Mouse (Mus musculus) stomach, embryonic 16.5 days (tissue): ENCODE data around the gene Gabrr1. TPM values are rescaled to one million over a fixed set of nuclear protein-coding genes. Genes with fewer than 3 reads are reported as not detected.

Source experiments
- ATAC-seq: fragments of 200-750 bp; cut with Nextera tagmentation; 2 replicates; pipeline ENCODE4 v1.8.0; 2017; ENCODE audit warnings: moderate number of reproducible peaks, moderate TSS enrichment; ENCODE audit not compliant: insufficient read depth, low FRiP score
- H3K27ac ChIP-seq: fragments of 300-500 bp; sonication (generic); 2 replicates; pipeline ENCODE4 v1.5.1; 2014; ENCODE audit warnings: low read length
- H3K27me3 ChIP-seq: fragments of 300-500 bp; sonication (generic); 2 replicates; pipeline ENCODE4 v1.6.1; 2014; ENCODE audit warnings: low read length, control low read depth, mixed read lengths; ENCODE audit not compliant: control insufficient read depth, insufficient read depth
- H3K36me3 ChIP-seq: fragments of 300-500 bp; sonication (generic); 2 replicates; pipeline ENCODE4 v1.6.1; 2014; ENCODE audit warnings: low read length; ENCODE audit not compliant: control insufficient read depth, insufficient read depth
- H3K4me1 ChIP-seq: fragments of 300-500 bp; sonication (generic); 2 replicates; pipeline ENCODE4 v1.6.1; 2014; ENCODE audit warnings: low read length, control low read depth, mixed read lengths; ENCODE audit not compliant: control insufficient read depth, insufficient read depth
- H3K4me2 ChIP-seq: fragments of 300-500 bp; sonication (generic); 2 replicates; pipeline ENCODE4 v1.6.1; 2014; ENCODE audit warnings: low read depth, low read length, mixed read lengths
- H3K4me3 ChIP-seq: fragments of 300-500 bp; sonication (generic); replicated peaks from 2 replicates; pipeline ENCODE4 v1.5.1; 2014; ENCODE audit warnings: mild to moderate bottlenecking, low read length
- H3K9ac ChIP-seq: fragments of 300-500 bp; sonication (generic); 2 replicates; pipeline ENCODE4 v1.6.1; 2014; ENCODE audit warnings: low read length
- H3K9me3 ChIP-seq: fragments of 300-500 bp; sonication (generic); replicated peaks from 2 replicates; pipeline ENCODE4 v1.6.1; 2016; ENCODE audit warnings: low read length, control low read depth; ENCODE audit not compliant: control insufficient read depth
- WGBS: fragments of 180-500 bp; shearing (Covaris S2); extraction: QIAGEN DNeasy Blood & Tissue Kit; methylation state at CpG from one replicate; pipeline ENCODE4 v1.1.7; 2014; 5-methylcytosine and 5-hydroxymethylcytosine counted together
- polyA plus RNA-seq: library from polyadenylated mRNA; unstranded; fragments of >200 nt; fragmentation: Nextera tagmentation; extraction: Ambion mirVana; gene quantifications from 2 replicates; pipeline ENCODE4 v1.2.1, GENCODE M21; 2015

Gabrr1 gene
- polyA plus RNA-seq, 1 experiment from 2014 or later: not detected

DNA sequence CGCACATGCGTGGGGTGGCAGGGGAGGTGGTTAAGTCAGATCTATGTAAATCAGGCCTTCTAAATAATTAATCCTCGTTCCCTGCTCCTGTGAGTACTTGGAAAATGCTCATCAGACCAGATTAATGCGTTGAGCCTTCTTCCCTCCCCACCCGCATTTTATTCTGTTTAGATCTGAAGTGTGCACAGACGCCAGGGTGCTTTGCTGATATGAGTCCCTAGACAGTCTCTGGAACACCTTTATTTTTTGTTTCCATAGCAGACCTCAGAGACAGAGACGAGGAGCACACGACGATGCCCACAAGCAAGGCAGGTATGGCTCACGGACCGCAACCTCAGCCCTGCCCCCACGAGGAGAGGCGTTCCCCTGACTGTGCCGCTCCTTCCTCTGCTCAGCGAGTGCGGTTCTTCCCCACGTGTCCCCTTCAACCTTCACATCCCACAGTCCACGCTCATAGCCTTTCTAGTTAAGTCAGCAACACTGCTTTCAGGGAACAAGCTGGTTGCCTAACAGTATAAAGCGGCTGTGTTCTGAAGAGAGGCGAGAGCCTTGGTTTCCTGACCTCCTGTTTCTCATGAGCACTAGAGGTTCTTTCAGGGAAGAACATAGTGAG is 14.5 kb downstream of the Gabrr1 start:
- ATAC-seq: no peak
- H3K9ac ChIP-seq: 0 out of 2 replicates have a peak overlapping the region, but pooled peaks have one; percentile 16
- WGBS: 34% methylated on average over 20 of the region's 20 CpGs

DNA sequence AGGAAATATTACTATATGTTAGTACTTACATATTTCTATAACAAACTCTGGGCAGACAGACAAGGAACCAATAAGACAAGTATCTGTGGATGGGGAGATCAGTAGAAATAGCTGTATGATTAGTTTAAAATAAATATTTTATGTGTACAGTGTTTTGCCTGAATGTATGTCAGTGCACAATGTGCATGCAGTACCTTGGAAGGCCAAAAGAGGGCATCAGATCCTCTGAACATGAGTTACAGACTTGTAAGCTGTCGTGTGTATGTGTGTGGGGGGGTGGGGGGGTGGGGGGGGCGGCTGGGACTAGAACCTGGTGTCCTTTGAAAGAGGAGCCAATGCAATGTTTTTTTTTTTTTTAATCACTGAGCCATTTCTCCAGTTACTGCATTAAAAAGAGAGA is 15.5 kb downstream of the Gabrr1 start:
- H3K27me3 ChIP-seq: no peaks in the 10 kb centered on the region
- H3K9me3 ChIP-seq: no peaks in the 10 kb centered on the region
- H3K27ac ChIP-seq: no peak overlapping the region
- ATAC-seq: no peak
- H3K4me2 ChIP-seq: no peak overlapping the region
- no peak overlapping the region for H3K4me3 ChIP-seq
- H3K36me3 ChIP-seq: no peaks in the 10 kb centered on the region
- no peaks in the 10 kb centered on the region for H3K4me1 ChIP-seq
- 2% methylated on average over 2 of the region's 2 CpGs for WGBS
- H3K9ac ChIP-seq: no peak overlapping the region

More for the DNA sequence above, 14.5 kb downstream of the Gabrr1 start:
- H3K4me2 ChIP-seq: peak overlapping the region; percentile 21; the same call in 1 of the 2 replicates
- H3K36me3 ChIP-seq: no peaks in the 10 kb centered on the region
- no peak overlapping the region for H3K4me3 ChIP-seq
- H3K27me3 ChIP-seq: no peaks in the 10 kb centered on the region
- no peak overlapping the region for H3K27ac ChIP-seq
- H3K4me1 ChIP-seq: no peaks in the 10 kb centered on the region
- no peaks in the 10 kb centered on the region for H3K9me3 ChIP-seq

DNA sequence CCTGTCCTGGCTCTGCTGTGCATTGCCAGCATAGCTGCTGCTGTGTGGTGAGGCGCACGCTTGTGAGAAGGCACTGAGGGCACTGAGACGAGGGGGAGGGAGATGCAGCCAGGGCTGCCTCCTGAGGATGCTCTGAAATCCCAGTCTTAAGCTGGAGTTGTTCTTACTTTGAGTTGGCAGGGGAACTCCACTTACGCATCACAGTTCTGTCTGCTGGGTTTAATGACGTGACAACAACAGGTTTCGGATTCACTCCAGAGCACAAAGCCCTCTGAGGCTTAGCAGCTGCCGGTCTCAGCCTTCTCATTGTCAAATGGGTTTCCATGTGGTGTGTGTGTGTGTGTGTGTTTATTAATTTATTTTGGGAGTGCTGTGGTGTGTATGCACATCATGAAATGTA is 16.8 kb downstream of the Gabrr1 start:
- Histone ChIP-seq H3K36me3 (no peaks in the 10 kb centered on the region), H3K4me1 (no peaks in the 10 kb centered on the region), H3K4me2 (no peak overlapping the region), H3K9ac (no peak overlapping the region), H3K4me3 (no peak overlapping the region), H3K9me3 (no peaks in the 10 kb centered on the region), H3K27ac (no peak overlapping the region), H3K27me3 (no peaks in the 10 kb centered on the region)
- WGBS: 77% methylated on average over 7 of the region's 7 CpGs
- no peak for ATAC-seq

DNA sequence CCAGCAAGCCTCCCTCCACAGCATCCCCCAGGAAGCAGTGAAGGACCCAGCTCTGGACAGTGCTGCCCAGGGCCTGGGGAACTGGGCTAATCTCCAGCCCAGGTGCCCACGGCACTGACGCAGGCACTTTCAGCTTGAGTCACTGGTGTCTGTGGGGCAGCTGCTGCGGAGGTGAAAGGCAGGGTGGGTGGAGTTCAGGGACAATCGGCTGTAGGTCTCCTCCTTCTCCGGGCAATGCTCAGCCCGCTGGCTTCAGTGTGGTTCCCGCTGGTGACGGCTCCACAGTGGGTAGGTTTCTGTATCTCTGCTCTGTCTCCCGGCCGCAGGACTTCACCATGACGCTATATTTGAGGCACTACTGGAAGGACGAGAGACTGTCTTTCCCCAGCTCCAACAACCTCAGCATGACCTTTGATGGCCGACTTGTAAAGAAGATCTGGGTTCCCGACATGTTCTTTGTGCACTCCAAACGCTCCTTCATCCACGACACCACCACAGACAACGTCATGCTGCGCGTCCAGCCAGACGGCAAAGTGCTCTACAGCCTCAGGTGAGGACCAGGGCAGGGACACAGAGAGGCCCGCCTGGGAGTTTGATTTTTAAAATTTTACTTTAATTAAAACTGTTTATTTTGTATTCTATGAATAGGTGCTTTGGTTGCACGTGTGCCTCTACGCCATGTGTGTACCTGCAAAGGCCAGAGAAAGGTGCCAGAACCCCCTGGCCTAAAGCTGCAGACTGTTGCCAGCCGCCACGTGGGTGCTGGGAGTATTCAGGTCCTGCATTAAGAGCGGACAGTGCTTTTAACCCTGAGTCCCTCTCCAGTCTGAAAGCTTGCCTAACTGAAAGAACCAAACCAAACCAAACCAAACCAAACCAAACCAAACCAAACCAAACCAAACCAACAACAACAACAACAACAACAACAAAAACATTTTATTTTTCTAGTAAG is 20.0 kb downstream of the Gabrr1 start:
- no peaks in the 10 kb centered on the region for H3K36me3 ChIP-seq
- no peaks in the 10 kb centered on the region for H3K9me3 ChIP-seq
- no peaks in the 10 kb centered on the region for H3K27me3 ChIP-seq
- no peak overlapping the region for H3K9ac ChIP-seq
- ATAC-seq: no peak
- H3K4me3 ChIP-seq: no peak overlapping the region
- no peaks in the 10 kb centered on the region for H3K4me1 ChIP-seq
- no peak overlapping the region for H3K27ac ChIP-seq
- 82% methylated on average over 26 of the region's 26 CpGs for WGBS
- H3K4me2 ChIP-seq: no peak overlapping the region

DNA sequence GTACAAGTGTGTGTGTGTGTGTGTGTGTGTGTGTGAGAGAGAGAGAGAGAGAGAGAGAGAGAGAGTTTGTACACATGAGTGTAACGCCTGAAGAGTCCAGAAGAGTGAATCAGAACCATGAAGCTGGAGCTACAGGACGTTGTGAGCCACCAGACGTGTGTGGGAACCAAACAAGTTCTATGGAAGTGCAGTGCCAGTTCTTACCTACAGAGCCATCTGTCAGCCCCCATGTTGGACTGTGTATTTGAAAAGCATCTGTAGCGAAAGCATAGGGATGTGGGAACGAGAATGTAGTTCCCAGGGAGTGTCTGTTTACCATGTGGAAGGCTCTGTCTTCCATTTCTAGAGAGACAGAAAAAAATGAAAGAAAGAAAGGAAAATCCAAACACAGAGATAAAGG is 51.2 kb downstream of the Gabrr1 start:
- H3K27ac ChIP-seq: no peak overlapping the region
- peaks cover 4% of the 10 kb centered on the region for H3K4me1 ChIP-seq
- H3K4me3 ChIP-seq: no peak overlapping the region
- H3K36me3 ChIP-seq: no peaks in the 10 kb centered on the region
- 74% methylated on average over 5 of the region's 5 CpGs for WGBS
- H3K9ac ChIP-seq: no peak overlapping the region
- no peaks in the 10 kb centered on the region for H3K9me3 ChIP-seq
- H3K27me3 ChIP-seq: no peaks in the 10 kb centered on the region
- no peak for ATAC-seq
- H3K4me2 ChIP-seq: no peak overlapping the region

DNA sequence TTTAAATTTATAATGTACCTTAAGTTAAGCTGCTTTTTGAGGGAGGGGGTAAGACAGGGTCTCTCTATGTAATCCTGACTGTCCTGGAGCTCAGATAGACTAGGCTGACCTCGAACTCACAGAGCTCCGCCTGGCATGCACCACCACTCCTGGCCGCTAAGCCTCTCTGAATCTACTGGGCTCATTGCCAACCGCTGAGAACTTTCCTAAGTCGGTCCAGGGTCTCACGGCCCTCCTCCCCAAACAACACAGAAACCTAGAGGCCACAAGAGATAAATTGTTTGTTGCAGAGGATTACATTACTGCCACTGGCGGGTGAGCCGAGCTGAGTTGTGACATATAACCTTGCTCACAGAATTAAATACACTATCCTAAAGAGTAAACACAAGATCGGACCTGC is 55.8 kb downstream of the Gabrr1 start:
- H3K4me3 ChIP-seq: peak overlapping the region; percentile 63
- WGBS: 11% methylated on average over 9 of the region's 9 CpGs
- no peaks in the 10 kb centered on the region for H3K36me3 ChIP-seq
- H3K4me1 ChIP-seq: peaks cover 4% of the 10 kb centered on the region
- no peak for ATAC-seq
- H3K9me3 ChIP-seq: no peaks in the 10 kb centered on the region
- no peak overlapping the region; the same call in 1 of the 2 replicates for H3K27ac ChIP-seq
- H3K27me3 ChIP-seq: no peaks in the 10 kb centered on the region
- H3K4me2 ChIP-seq: peak overlapping the region; percentile 98
- no peak overlapping the region for H3K9ac ChIP-seq

DNA sequence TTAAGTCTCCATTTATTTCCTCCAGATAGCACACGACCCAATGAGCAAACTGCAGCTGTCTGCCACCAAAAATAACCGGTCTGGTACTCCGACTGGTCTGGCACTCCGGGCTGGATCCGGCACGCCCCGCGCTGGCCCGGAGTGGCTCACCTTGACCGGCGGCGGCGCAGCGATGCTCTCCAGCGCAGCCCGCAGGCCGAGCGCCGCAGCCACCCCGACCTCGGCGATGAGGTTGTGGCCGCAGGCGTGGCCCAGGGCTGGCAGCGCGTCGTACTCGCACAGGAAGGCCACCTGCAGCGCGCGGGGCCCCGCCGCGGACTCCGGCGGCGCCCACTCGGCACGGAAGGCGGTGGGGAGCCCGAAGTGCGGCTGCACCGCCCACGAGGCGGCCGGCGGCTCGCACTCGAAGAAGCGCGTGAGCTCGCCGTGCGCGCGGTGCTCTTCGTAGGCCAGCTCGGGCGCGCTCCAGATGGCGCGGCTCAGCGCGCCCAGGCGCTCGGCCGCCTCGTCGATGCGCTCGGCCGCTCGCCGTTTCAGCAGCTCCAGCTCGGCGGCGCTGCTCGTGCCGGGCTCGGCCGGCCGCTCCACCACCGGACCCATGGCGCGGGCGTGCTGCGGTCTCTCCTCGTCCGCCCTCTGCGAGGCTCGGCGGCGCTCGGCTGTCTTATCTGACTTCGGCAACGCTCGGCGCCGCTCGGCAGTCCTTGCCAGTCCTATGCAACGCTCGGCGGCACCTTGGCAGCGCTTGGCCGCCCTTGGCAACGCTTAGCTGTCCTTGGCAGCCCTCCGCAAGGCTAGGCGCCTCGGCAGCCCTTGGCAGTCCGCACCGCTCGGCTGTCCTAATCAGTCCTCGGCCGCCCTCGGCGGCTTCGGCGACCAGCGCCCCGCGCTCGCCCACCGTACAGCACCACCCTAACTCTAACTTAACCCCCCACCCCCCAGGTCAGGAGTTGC is 56.7 kb downstream of the Gabrr1 start:
- WGBS: under 1% methylated on average over 123 of the region's 123 CpGs
- no peaks in the 10 kb centered on the region for H3K9me3 ChIP-seq
- ATAC-seq: peak; percentile 89
- peak overlapping the region; percentile 63 for H3K4me3 ChIP-seq
- peak overlapping the region; percentile 98 for H3K4me2 ChIP-seq
- peaks cover 4% of the 10 kb centered on the region for H3K4me1 ChIP-seq
- no peaks in the 10 kb centered on the region for H3K27me3 ChIP-seq
- peak overlapping the region; percentile 84 for H3K9ac ChIP-seq
- peak overlapping the region; percentile 85 for H3K27ac ChIP-seq
- no peaks in the 10 kb centered on the region for H3K36me3 ChIP-seq

DNA sequence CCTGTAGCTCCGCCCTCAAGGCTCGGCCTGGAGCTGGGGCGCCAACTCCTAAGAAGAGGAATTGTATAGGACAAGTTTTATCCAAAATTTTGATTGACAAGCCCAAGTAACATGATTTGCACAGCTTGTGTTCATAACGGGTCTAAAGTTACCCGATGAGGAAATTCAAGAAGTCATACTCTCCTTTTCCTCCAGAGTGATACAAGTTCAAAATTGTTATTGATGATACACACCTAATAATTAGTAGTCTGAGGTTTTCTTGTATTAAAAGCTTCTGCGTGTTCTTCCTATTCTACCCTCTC is 57.4 kb downstream of the Gabrr1 start, which contains the start of gene Pm20d2:
Gene Pm20d2, minus strand, starts transcription at position 3 of the 302 bp plus-strand sequence.
- Histone ChIP-seq H3K9me3 (peaks cover 4% of the 10 kb centered on the region; the same call in 1 of the 2 replicates), H3K4me1 (peaks cover 4% of the 10 kb centered on the region), H3K27me3 (no peaks in the 10 kb centered on the region), H3K9ac (peak within 1 kb of the TSS; percentile 84), H3K4me3 (peak within 1 kb of the TSS; percentile 63), H3K36me3 (no peaks in the 10 kb centered on the region), H3K4me2 (peak within 1 kb of the TSS; percentile 98), H3K27ac (peak within 1 kb of the TSS; percentile 85)
- 14% methylated on average over 6 of the region's 6 CpGs for WGBS
- no peak for ATAC-seq
